In the genomic region with DNA sequence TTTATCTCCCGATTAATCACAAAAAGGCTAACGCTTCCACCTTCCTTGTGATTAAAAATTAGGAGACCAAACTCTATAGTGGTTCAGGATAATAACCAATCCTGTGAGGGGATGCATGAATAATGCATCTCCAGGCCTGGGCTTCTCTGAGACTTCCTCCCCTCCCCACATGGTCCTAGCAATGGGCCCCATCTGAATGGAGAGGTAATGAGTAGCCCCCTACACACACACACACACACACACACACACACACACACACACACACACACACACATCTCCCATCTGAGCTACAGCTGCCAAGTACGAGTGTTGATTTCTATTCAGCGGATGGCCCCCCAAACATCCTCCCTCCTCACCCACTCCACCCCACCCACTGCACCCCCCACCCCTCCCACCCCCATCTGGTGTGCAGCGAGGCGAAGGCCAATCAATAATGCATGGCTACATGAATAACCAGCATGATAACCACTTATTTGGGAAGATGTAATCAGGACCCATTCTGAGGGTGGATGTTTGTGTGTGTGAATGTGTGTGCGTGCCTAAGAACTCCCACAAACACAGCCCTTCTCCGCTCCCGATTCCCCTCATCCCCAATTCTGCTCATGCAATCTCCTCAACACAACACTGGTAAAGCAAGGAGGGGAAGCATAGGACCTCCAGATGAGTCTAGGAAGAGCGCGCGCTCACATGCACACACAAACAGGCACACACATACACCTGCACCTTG, we compare ENCODE assay signal across 20 mouse cellular contexts.
DNase-seq lines count a peak whose midpoint lies in the region; ATAC-seq and TF ChIP-seq lines count a peak whose summit lies in the region.
"Had no signal": no experiment of that assay in that cellular context is flagged by ENCODE, and none has a peak within 500 bp of the region (broad histone marks: within the 10 kb centered on the region; RNA-seq: fewer than 3 reads in every experiment).

No protein-coding gene starts in this region.

- H3K4me3 ChIP-seq in neural tube, embryonic 13.5 days = no peak overlapping the region
- no peak overlapping the region for H3K4me3 ChIP-seq in neural tube, embryonic 15.5 days (replicated peaks)
- no peak overlapping the region for H3K4me3 ChIP-seq in forebrain, embryonic 15.5 days
- H3K4me3 ChIP-seq in hindbrain, embryonic 16.5 days (ENCODE audit: low read length) = no peak overlapping the region
- no peak overlapping the region for H3K4me3 ChIP-seq in left cerebral cortex, adult 2 months
- H3K4me3 ChIP-seq: liver, embryonic 15.5 days; myocyte had no signal

- TF ChIP-seq CTCF in left cerebral cortex, adult 2 months (IDR thresholded peaks at IDR 0.05) = no peak

- intact Hi-C loops in left cerebral cortex, adult 2 months (cut with DNase I) = no loop called here
- intact Hi-C loops in heart, postnatal 36 days (cut with DNase I) = no loop called here

- peaks cover 12% of the 10 kb centered on the region; the same call in 1 of the 2 replicates for H3K4me1 ChIP-seq in neural tube, embryonic 13.5 days (replicated peaks)
- H3K4me1 ChIP-seq in neural tube, embryonic 15.5 days = no peaks in the 10 kb centered on the region
- H3K4me1 ChIP-seq in forebrain, embryonic 15.5 days = peaks cover 21% of the 10 kb centered on the region
- 0 out of 2 replicates have a peak, but pooled peaks cover 2% of the 10 kb centered on the region for H3K4me1 ChIP-seq in hindbrain, embryonic 16.5 days (ENCODE audit: control insufficient read depth, insufficient read depth, low read depth, low read length)
- H3K4me1 ChIP-seq: liver, embryonic 15.5 days had no signal

- no peaks in the 10 kb centered on the region for H3K9me3 ChIP-seq in neural tube, embryonic 13.5 days
- no peaks in the 10 kb centered on the region for H3K9me3 ChIP-seq in neural tube, embryonic 15.5 days (replicated peaks)
- no peaks in the 10 kb centered on the region for H3K9me3 ChIP-seq in forebrain, embryonic 15.5 days
- no peaks in the 10 kb centered on the region for H3K9me3 ChIP-seq in hindbrain, embryonic 16.5 days (ENCODE audit: control insufficient read depth, low read length)
- H3K9me3 ChIP-seq: G1E; liver, embryonic 15.5 days had no signal

- no peaks in the 10 kb centered on the region for H3K27me3 ChIP-seq in neural tube, embryonic 13.5 days
- no peaks in the 10 kb centered on the region for H3K27me3 ChIP-seq in neural tube, embryonic 15.5 days (replicated peaks)
- no peaks in the 10 kb centered on the region for H3K27me3 ChIP-seq in forebrain, embryonic 15.5 days
- no peaks in the 10 kb centered on the region for H3K27me3 ChIP-seq in hindbrain, embryonic 16.5 days (replicated peaks; ENCODE audit: control insufficient read depth, insufficient read depth, low read length)
- H3K27me3 ChIP-seq: liver, embryonic 15.5 days had no signal

- no peak overlapping the region for H3K4me2 ChIP-seq in neural tube, embryonic 13.5 days
- no peak overlapping the region for H3K4me2 ChIP-seq in neural tube, embryonic 15.5 days
- H3K4me2 ChIP-seq in forebrain, embryonic 15.5 days (replicated peaks) = no peak overlapping the region
- H3K4me2 ChIP-seq in hindbrain, embryonic 16.5 days (ENCODE audit: low read length) = no peak overlapping the region
- H3K4me2 ChIP-seq: liver, embryonic 15.5 days had no signal

- 68% methylated on average over 12 of the region's 12 CpGs for WGBS in neural tube, embryonic 13.5 days
- 63% methylated on average over 12 of the region's 12 CpGs for WGBS in neural tube, embryonic 15.5 days
- 50% methylated on average over 12 of the region's 12 CpGs for WGBS in forebrain, embryonic 15.5 days
- WGBS in hindbrain, embryonic 16.5 days = 66% methylated on average over 12 of the region's 12 CpGs

- no peak overlapping the region for H3K9ac ChIP-seq in neural tube, embryonic 13.5 days
- H3K9ac ChIP-seq in neural tube, embryonic 15.5 days (replicated peaks) = no peak overlapping the region
- no peak overlapping the region for H3K9ac ChIP-seq in forebrain, embryonic 15.5 days (replicated peaks)
- no peak overlapping the region for H3K9ac ChIP-seq in hindbrain, embryonic 16.5 days (ENCODE audit: low read depth, low read length)
- H3K9ac ChIP-seq: liver, embryonic 15.5 days had no signal

- H3K27ac ChIP-seq in neural tube, embryonic 13.5 days (replicated peaks) = no peak overlapping the region
- no peak overlapping the region for H3K27ac ChIP-seq in neural tube, embryonic 15.5 days (replicated peaks)
- H3K27ac ChIP-seq in forebrain, embryonic 15.5 days (replicated peaks) = peak overlapping the region; percentile 62; the same call in 1 of the 2 replicates
- no peak overlapping the region for H3K27ac ChIP-seq in hindbrain, embryonic 16.5 days (ENCODE audit: low read depth, low read length)
- no peak overlapping the region for H3K27ac ChIP-seq in left cerebral cortex, adult 2 months
- H3K27ac ChIP-seq: kidney, postnatal 0 days; liver, embryonic 15.5 days; stomach, postnatal 0 days had no signal

- 0 out of 2 replicates have a peak, but pooled peaks have one; percentile 45 for ATAC-seq in neural tube, embryonic 13.5 days (ENCODE audit: low read depth)
- ATAC-seq in neural tube, embryonic 15.5 days (ENCODE audit: low FRiP score) = no peak
- ATAC-seq in forebrain, embryonic 15.5 days (replicated peaks) = peak; percentile 87
- ATAC-seq in hindbrain, embryonic 16.5 days = 0 out of 2 replicates have a peak, but pooled peaks have one; percentile 38
- ATAC-seq: intestine, embryonic 16.5 days had no signal

- DNase-seq in kidney, adult 11 months = no peak
- DNase-seq in left cerebral cortex, adult 2 months (ENCODE audit: extremely low spot score in 1 of 2, low spot score in 2 of 2) = no peak
- no peak for DNase-seq in heart, postnatal 36 days
- DNase-seq: adrenal gland, postnatal 36 days; cerebellum, postnatal 25 days; gastrocnemius, postnatal 25 days; heart, postnatal 10 days; layer of hippocampus, adult 9-11 months; lung, postnatal 10 days; right cerebral cortex, postnatal 14 days had no signal

- H3K36me3 ChIP-seq in neural tube, embryonic 13.5 days = no peaks in the 10 kb centered on the region
- peaks cover 4% of the 10 kb centered on the region; the same call in 1 of the 2 replicates for H3K36me3 ChIP-seq in neural tube, embryonic 15.5 days
- H3K36me3 ChIP-seq in forebrain, embryonic 15.5 days = no peaks in the 10 kb centered on the region
- no peaks in the 10 kb centered on the region for H3K36me3 ChIP-seq in hindbrain, embryonic 16.5 days (ENCODE audit: control insufficient read depth, insufficient read depth, low read length)
- H3K36me3 ChIP-seq: G1E; liver, embryonic 15.5 days had no signal
